Mouse (Mus musculus) intestine, embryonic 16.5 days (tissue): Measurements from ENCODE around the gene Parp16. TPM values are rescaled to one million over a fixed set of nuclear protein-coding genes. Genes with fewer than 3 reads are reported as not detected.

ENCODE experiments used
- ATAC-seq: fragments of 200-750 bp; cut with Nextera tagmentation; 2 replicates; pipeline ENCODE4 v1.8.0; 2017; ENCODE audit warnings: moderate TSS enrichment, moderate library complexity
- H3K27ac ChIP-seq: fragments of 300-500 bp; sonication (generic); 2 replicates; pipeline ENCODE4 v1.5.1; 2014; ENCODE audit warnings: mild to moderate bottlenecking, low read length
- H3K27me3 ChIP-seq: fragments of 300-500 bp; sonication (generic); replicated peaks from 2 replicates; pipeline ENCODE4 v1.6.1; 2014; ENCODE audit warnings: low read length, control low read depth, mixed read lengths; ENCODE audit not compliant: control insufficient read depth, insufficient read depth
- H3K36me3 ChIP-seq: fragments of 300-500 bp; sonication (generic); 2 replicates; pipeline ENCODE4 v1.6.1; 2014; ENCODE audit warnings: low read length, control low read depth; ENCODE audit not compliant: control insufficient read depth, insufficient read depth
- H3K4me1 ChIP-seq: fragments of 300-500 bp; sonication (generic); 2 replicates; pipeline ENCODE4 v1.6.1; 2014; ENCODE audit warnings: low read length, control low read depth, mixed read lengths; ENCODE audit not compliant: control insufficient read depth, insufficient read depth
- H3K4me2 ChIP-seq: fragments of 300-500 bp; sonication (generic); 2 replicates; pipeline ENCODE4 v1.6.1; 2014; ENCODE audit warnings: low read depth, low read length, control low read depth
- H3K4me3 ChIP-seq: fragments of 300-500 bp; sonication (generic); 2 replicates; pipeline ENCODE4 v1.5.1; 2014; ENCODE audit warnings: mild to moderate bottlenecking, low read length
- H3K9ac ChIP-seq: fragments of 300-500 bp; sonication (generic); 2 replicates; pipeline ENCODE4 v1.6.1; 2014; ENCODE audit warnings: low read depth, low read length
- H3K9me3 ChIP-seq: fragments of 300-500 bp; sonication (generic); 2 replicates; pipeline ENCODE4 v1.6.1; 2016; ENCODE audit warnings: low read length, control low read depth; ENCODE audit not compliant: control insufficient read depth
- WGBS: fragments of 180-500 bp; shearing (Covaris S2); extraction: QIAGEN DNeasy Blood & Tissue Kit; methylation state at CpG from one replicate; pipeline ENCODE4 v1.1.7; 2014; 5-methylcytosine and 5-hydroxymethylcytosine counted together
- polyA plus RNA-seq: library from polyadenylated mRNA; unstranded; fragments of >200 nt; fragmentation: Nextera tagmentation; extraction: Ambion mirVana; gene quantifications from 2 replicates; pipeline ENCODE4 v1.2.1, GENCODE M21; 2015

Gene Parp16
- polyA plus RNA-seq, 1 experiment from 2014 or later = 10.8 TPM

GRCm38 (mm10) chr9:65175939-65176871, 18.9 kb upstream of the Parp16 start:
- Histone ChIP-seq H3K27me3 (no peaks in the 10 kb centered on the region), H3K9ac (no peak overlapping the region), H3K27ac (no peak overlapping the region), H3K36me3 (no peaks in the 10 kb centered on the region), H3K4me1 (peaks cover 20% of the 10 kb centered on the region), H3K4me2 (no peak overlapping the region), H3K4me3 (no peak overlapping the region), H3K9me3 (no peaks in the 10 kb centered on the region)
- WGBS = 44% methylated on average over 9 of the region's 9 CpGs
- ATAC-seq = no peak

- Histone ChIP-seq H3K9me3 (no peaks in the 10 kb centered on the region), H3K4me1 (peaks cover 20% of the 10 kb centered on the region), H3K4me3 (no peak overlapping the region), H3K4me2 (no peak overlapping the region), H3K27me3 (no peaks in the 10 kb centered on the region), H3K36me3 (no peaks in the 10 kb centered on the region), H3K27ac (no peak overlapping the region), H3K9ac (no peak overlapping the region)
- no peak for ATAC-seq
- 71% methylated on average over 3 of the region's 3 CpGs for WGBS
Observed at GRCm38 (mm10) chr9:65177497-65177896, 17.7 kb upstream of the Parp16 start.

GRCm38 (mm10) chr9:65177912-65178311, 17.2 kb upstream of the Parp16 start:
- Histone ChIP-seq H3K4me1 (peaks cover 20% of the 10 kb centered on the region), H3K36me3 (no peaks in the 10 kb centered on the region), H3K9ac (no peak overlapping the region), H3K27ac (no peak overlapping the region), H3K4me3 (no peak overlapping the region), H3K9me3 (no peaks in the 10 kb centered on the region), H3K4me2 (no peak overlapping the region), H3K27me3 (no peaks in the 10 kb centered on the region)
- no peak for ATAC-seq
- 66% methylated on average over 10 of the region's 10 CpGs for WGBS

GRCm38 (mm10) chr9:65178336-65179213, 16.6 kb upstream of the Parp16 start:
- Histone ChIP-seq H3K9ac (peak overlapping the region; percentile 27; the same call in 1 of the 2 replicates), H3K36me3 (no peaks in the 10 kb centered on the region), H3K27ac (no peak overlapping the region), H3K4me3 (no peak overlapping the region), H3K9me3 (no peaks in the 10 kb centered on the region), H3K4me2 (peak overlapping the region; percentile 25; the same call in 1 of the 2 replicates), H3K27me3 (no peaks in the 10 kb centered on the region), H3K4me1 (peaks cover 20% of the 10 kb centered on the region)
- peak; percentile 45 for ATAC-seq
- WGBS = 19% methylated on average over 22 of the region's 22 CpGs

- Histone ChIP-seq H3K4me2 (no peak overlapping the region), H3K27ac (no peak overlapping the region), H3K36me3 (no peaks in the 10 kb centered on the region), H3K4me3 (no peak overlapping the region), H3K4me1 (peaks cover 20% of the 10 kb centered on the region), H3K9ac (no peak overlapping the region), H3K9me3 (no peaks in the 10 kb centered on the region), H3K27me3 (no peaks in the 10 kb centered on the region)
- ATAC-seq = no peak
- 45% methylated on average over 17 of the region's 17 CpGs for WGBS
Observed at GRCm38 (mm10) chr9:65179817-65180624, 15.1 kb upstream of the Parp16 start.

- 6% methylated on average over 3 of the region's 3 CpGs for WGBS
- Histone ChIP-seq H3K27ac (no peak overlapping the region), H3K27me3 (no peaks in the 10 kb centered on the region), H3K4me2 (no peak overlapping the region), H3K36me3 (no peaks in the 10 kb centered on the region), H3K9me3 (no peaks in the 10 kb centered on the region), H3K9ac (no peak overlapping the region), H3K4me1 (peaks cover 12% of the 10 kb centered on the region), H3K4me3 (no peak overlapping the region)
- peak; percentile 26; the same call in 1 of the 2 replicates for ATAC-seq
Observed at GRCm38 (mm10) chr9:65188599-65188998, 6.6 kb upstream of the Parp16 start.

- no peak overlapping the region for H3K4me3 ChIP-seq
- peaks cover 17% of the 10 kb centered on the region for H3K4me1 ChIP-seq
- no peak overlapping the region for H3K9ac ChIP-seq
- no peaks in the 10 kb centered on the region for H3K27me3 ChIP-seq
- H3K9me3 ChIP-seq = no peaks in the 10 kb centered on the region
- H3K36me3 ChIP-seq = no peaks in the 10 kb centered on the region
- 63% methylated on average over 7 of the region's 7 CpGs for WGBS
- no peak overlapping the region for H3K4me2 ChIP-seq
- no peak for ATAC-seq
- no peak overlapping the region for H3K27ac ChIP-seq
Observed at GRCm38 (mm10) chr9:65190306-65190705, 4.8 kb upstream of the Parp16 start.

GRCm38 (mm10) chr9:65191389-65191754, 3.8 kb upstream of the Parp16 start:
- H3K27me3 ChIP-seq = no peaks in the 10 kb centered on the region
- ATAC-seq = no peak
- H3K9ac ChIP-seq = peak overlapping the region; percentile 26; the same call in 1 of the 2 replicates
- H3K36me3 ChIP-seq = no peaks in the 10 kb centered on the region
- peak overlapping the region; percentile 77 for H3K27ac ChIP-seq
- H3K4me2 ChIP-seq = 0 out of 2 replicates have a peak overlapping the region, but pooled peaks have one; percentile 17
- no peak overlapping the region for H3K4me3 ChIP-seq
- no peaks in the 10 kb centered on the region for H3K9me3 ChIP-seq
- peaks cover 24% of the 10 kb centered on the region for H3K4me1 ChIP-seq
- 31% methylated on average over 2 of the region's 2 CpGs for WGBS
